In genomic region chr15:61411821-61412220, GRCm38 (mm10) we compare ENCODE assay signal across 14 mouse cellular contexts.
"Had no signal": no experiment of that assay in that cellular context is flagged by ENCODE, and none has a peak within 500 bp of the region (broad histone marks: within the 10 kb centered on the region; RNA-seq: fewer than 3 reads in every experiment).

No protein-coding gene starts in this region.

- H3K4me1 ChIP-seq: liver, embryonic 13.5 days; midbrain, embryonic 12.5 days; midbrain, embryonic 15.5 days; neural tube, embryonic 13.5 days; stomach, embryonic 15.5 days had no signal

- H3K36me3 ChIP-seq: liver, embryonic 13.5 days; midbrain, embryonic 12.5 days; midbrain, embryonic 15.5 days; neural tube, embryonic 13.5 days; stomach, embryonic 15.5 days had no signal

- H3K27ac ChIP-seq: kidney, postnatal 0 days; layer of hippocampus, adult 2 months; left cerebral cortex, adult 2 months; liver, embryonic 13.5 days; macrophage; midbrain, embryonic 12.5 days; midbrain, embryonic 15.5 days; neural tube, embryonic 13.5 days; stomach, embryonic 15.5 days had no signal

- H3K4me3 ChIP-seq: layer of hippocampus, adult 2 months; left cerebral cortex, adult 2 months; liver, embryonic 13.5 days; midbrain, embryonic 12.5 days; midbrain, embryonic 15.5 days; neural tube, embryonic 13.5 days; stomach, embryonic 15.5 days had no signal

- DNase-seq: kidney, adult 2 months; kidney, postnatal 25 days; layer of hippocampus, postnatal 36 days; liver, embryonic 13.5 days; lung, embryonic 14.5 days; retina, postnatal 1 day had no signal

- H3K9ac ChIP-seq: liver, embryonic 13.5 days; lung, embryonic 14.5 days; midbrain, embryonic 12.5 days; midbrain, embryonic 15.5 days; neural tube, embryonic 13.5 days; stomach, embryonic 15.5 days had no signal

- H3K27me3 ChIP-seq: liver, embryonic 13.5 days; midbrain, embryonic 12.5 days; midbrain, embryonic 15.5 days; neural tube, embryonic 13.5 days; stomach, embryonic 15.5 days had no signal

- H3K9me3 ChIP-seq: liver, embryonic 13.5 days; midbrain, embryonic 12.5 days; midbrain, embryonic 15.5 days; neural tube, embryonic 13.5 days; stomach, embryonic 15.5 days had no signal

- H3K4me2 ChIP-seq: liver, embryonic 13.5 days; lung, embryonic 14.5 days; midbrain, embryonic 12.5 days; midbrain, embryonic 15.5 days; neural tube, embryonic 13.5 days; stomach, embryonic 15.5 days had no signal
